24 mouse cellular contexts compared by ENCODE assay signal in genomic region chr10:19530056-19530455, GRCm38 (mm10).
DNase-seq lines count a peak whose midpoint lies in the region; ATAC-seq and TF ChIP-seq lines count a peak whose summit lies in the region.
"Had no signal": no experiment of that assay in that cellular context is flagged by ENCODE, and none has a peak within 500 bp of the region (broad histone marks: within the 10 kb centered on the region; RNA-seq: fewer than 3 reads in every experiment).

No protein-coding gene starts in this region.

- peak; percentile 34 for DNase-seq in CD4-positive helper T cell, adult 2 months (ENCODE audit: low read depth, low spot score)
- DNase-seq in naive thymus-derived CD4-positive, alpha-beta T cell, adult 2 months (ENCODE audit: low read depth) = peak; percentile 44
- peak; percentile 23 to 42 for DNase-seq in thymus, postnatal 10 days (ENCODE audit: low spot score in 2 of 2)
- DNase-seq in kidney, adult 11 months = no peak
- no peak for DNase-seq in midbrain, postnatal 0 days (ENCODE audit: low spot score)
- DNase-seq: adrenal gland, postnatal 36 days; cerebellum, adult 18-20 months; cerebellum, postnatal 25 days; embryo, embryonic 11 days; heart, postnatal 36 days; kidney, adult 2 months; kidney, postnatal 10 days; liver, embryonic 13.5 days; retina, postnatal 1 day had no signal

- 94% methylated on average over 6 of the region's 6 CpGs for WGBS in midbrain, embryonic 15.5 days
- WGBS in midbrain, postnatal 0 days = 97% methylated on average over 6 of the region's 6 CpGs

- no peaks in the 10 kb centered on the region for H3K9me3 ChIP-seq in midbrain, embryonic 15.5 days
- no peaks in the 10 kb centered on the region for H3K9me3 ChIP-seq in midbrain, postnatal 0 days (ENCODE audit: low read length)
- H3K9me3 ChIP-seq: forebrain, embryonic 15.5 days; G1E; heart, embryonic 12.5 days; limb, embryonic 13.5 days; liver, embryonic 13.5 days; lung, embryonic 15.5 days; midbrain, embryonic 12.5 days had no signal

- no peak overlapping the region for H3K27ac ChIP-seq in midbrain, embryonic 15.5 days
- H3K27ac ChIP-seq in midbrain, postnatal 0 days (ENCODE audit: low read depth, low read length) = no peak overlapping the region
- H3K27ac ChIP-seq: forebrain, embryonic 15.5 days; hindbrain, postnatal 0 days; limb, embryonic 13.5 days; liver, embryonic 13.5 days; lung, embryonic 15.5 days; macrophage; midbrain, embryonic 12.5 days had no signal

- no peak for TF ChIP-seq CTCF in midbrain, postnatal 0 days (IDR thresholded peaks at IDR 0.05)

- H3K9ac ChIP-seq in midbrain, embryonic 15.5 days = no peak overlapping the region
- H3K9ac ChIP-seq in midbrain, postnatal 0 days (replicated peaks; ENCODE audit: low read length, poor library complexity, severe bottlenecking) = no peak overlapping the region
- H3K9ac ChIP-seq: forebrain, embryonic 15.5 days; heart, embryonic 12.5 days; limb, embryonic 13.5 days; liver, embryonic 13.5 days; lung, embryonic 15.5 days; midbrain, embryonic 12.5 days had no signal

- ATAC-seq in CD4-positive, CD25-positive, alpha-beta regulatory T cell, adult 4 months = peak; percentile 97
- ATAC-seq in midbrain, embryonic 15.5 days (replicated peaks) = no peak
- ATAC-seq in midbrain, postnatal 0 days (ENCODE audit: low FRiP score) = no peak
- ATAC-seq: forebrain, embryonic 15.5 days; hindbrain, postnatal 0 days had no signal

- no peak overlapping the region for H3K4me2 ChIP-seq in midbrain, embryonic 15.5 days
- no peak overlapping the region for H3K4me2 ChIP-seq in midbrain, postnatal 0 days (ENCODE audit: low read depth, low read length, poor library complexity, severe bottlenecking)
- H3K4me2 ChIP-seq: forebrain, embryonic 15.5 days; heart, embryonic 12.5 days; limb, embryonic 13.5 days; liver, embryonic 13.5 days; lung, embryonic 15.5 days; midbrain, embryonic 12.5 days had no signal

- H3K27me3 ChIP-seq in midbrain, embryonic 15.5 days (replicated peaks) = no peaks in the 10 kb centered on the region
- no peaks in the 10 kb centered on the region for H3K27me3 ChIP-seq in midbrain, postnatal 0 days (ENCODE audit: insufficient read depth, low read length)
- H3K27me3 ChIP-seq: forebrain, embryonic 15.5 days; heart, embryonic 12.5 days; limb, embryonic 13.5 days; liver, embryonic 13.5 days; lung, embryonic 15.5 days; midbrain, embryonic 12.5 days had no signal

- no peak overlapping the region for H3K4me3 ChIP-seq in midbrain, embryonic 15.5 days
- no peak overlapping the region for H3K4me3 ChIP-seq in midbrain, postnatal 0 days (ENCODE audit: low read depth, low read length)
- H3K4me3 ChIP-seq: forebrain, embryonic 15.5 days; heart, embryonic 12.5 days; limb, embryonic 13.5 days; liver, embryonic 13.5 days; lung, embryonic 15.5 days; midbrain, embryonic 12.5 days had no signal

- H3K36me3 ChIP-seq in midbrain, embryonic 15.5 days (replicated peaks) = no peaks in the 10 kb centered on the region
- H3K36me3 ChIP-seq in midbrain, postnatal 0 days (ENCODE audit: insufficient read depth, low read length) = no peaks in the 10 kb centered on the region
- H3K36me3 ChIP-seq: forebrain, embryonic 15.5 days; G1E; heart, embryonic 12.5 days; limb, embryonic 13.5 days; liver, embryonic 13.5 days; lung, embryonic 15.5 days; midbrain, embryonic 12.5 days had no signal

- H3K4me1 ChIP-seq in midbrain, embryonic 15.5 days = no peaks in the 10 kb centered on the region
- no peaks in the 10 kb centered on the region for H3K4me1 ChIP-seq in midbrain, postnatal 0 days (ENCODE audit: insufficient read depth, low read length)
- H3K4me1 ChIP-seq: forebrain, embryonic 15.5 days; heart, embryonic 12.5 days; liver, embryonic 13.5 days; lung, embryonic 15.5 days; midbrain, embryonic 12.5 days had no signal

Comparison
In these comparisons a context has a peak if more than half of its experiments do, and no peak if none do; other contexts are left out.
1. DNase-seq: peak in CD4-positive helper T cell, adult 2 months (single experiment), naive thymus-derived CD4-positive, alpha-beta T cell, adult 2 months (single experiment) and thymus, postnatal 10 days (2 of 2); none in kidney, adult 11 months (single experiment) and midbrain, postnatal 0 days (single experiment).